Mouse (Mus musculus) effector memory CD4-positive, alpha-beta T cell, adult 5 months (primary cell): ENCODE results near the gene Dpp7. TPM values are rescaled to one million over a fixed set of nuclear protein-coding genes. Genes with fewer than 3 reads are reported as not detected.

Source experiments
- polyA plus RNA-seq: library from polyadenylated mRNA; unstranded; fragments of 100-300 nt; shearing (Covaris generic); gene quantifications from one replicate; pipeline ENCODE4 v1.2.1, GENCODE M21; 2017

Dpp7 gene
- polyA plus RNA-seq, result 20.8 TPM

GRCm38 (mm10) chr2:25356208-25357079 is at the start of gene Dpp7:
TSS of gene Dpp7 (minus strand) at chr2:25356359.

GRCm38 (mm10) chr2:25399051-25399450 is 42.9 kb upstream of the Dpp7 start, which contains the start of gene Npdc1:
TSS of gene Npdc1 (plus strand) at chr2:25399351.

GRCm38 (mm10) chr2:25395721-25396596 is 39.8 kb upstream of the Dpp7 start, which contains the start of gene Entpd2:
TSS of gene Entpd2 (plus strand) at chr2:25395874.

GRCm38 (mm10) chr2:25371764-25372643 is 15.8 kb upstream of the Dpp7 start, which contains the start of gene Sapcd2:
TSS of gene Sapcd2 (plus strand) at chr2:25372321.

GRCm38 (mm10) chr2:25365091-25365761 is 9.1 kb upstream of the Dpp7 start, which contains the start of gene Uap1l1:
TSS of gene Uap1l1 (minus strand) at chr2:25365682.

GRCm38 (mm10) chr2:25332286-25333160 is 23.6 kb downstream of the Dpp7 start, which contains the start of gene Man1b1:
TSS of gene Man1b1 (plus strand) at chr2:25332338.

GRCm38 (mm10) chr2:25318971-25319773 is 37.0 kb downstream of the Dpp7 start, which contains the start of gene Grin1:
TSS of gene Grin1 (minus strand) at chr2:25319187.

Other genes starting within 250 kb of the Dpp7 start
- gene Nrarp, start 175.6 kb downstream of the Dpp7 start, polyA plus RNA-seq, result 3.9 TPM
- 19.2 TPM for gene Tor4a, start 159.5 kb downstream of the Dpp7 start, polyA plus RNA-seq
- gene Nelfb, start 144.9 kb downstream of the Dpp7 start, polyA plus RNA-seq, result 82.5 TPM
- gene Stpg3, start 141.7 kb downstream of the Dpp7 start, polyA plus RNA-seq, result not detected
- gene Fam166a, start 137.6 kb downstream of the Dpp7 start, polyA plus RNA-seq, result not detected
- gene Tubb4b, start 131.7 kb downstream of the Dpp7 start, polyA plus RNA-seq, result 117 TPM
- not detected for gene Slc34a3, start 122.0 kb downstream of the Dpp7 start, polyA plus RNA-seq
- gene Rnf224, start 119.6 kb downstream of the Dpp7 start, polyA plus RNA-seq, result not detected
- gene Rnf208, start 114.1 kb downstream of the Dpp7 start, polyA plus RNA-seq, result 0.77 TPM
- not detected for gene Cysrt1, start 113.9 kb downstream of the Dpp7 start, polyA plus RNA-seq
- gene AL732309.1, start 109.5 kb downstream of the Dpp7 start, polyA plus RNA-seq, result 4.9 TPM
- 19.3 TPM for gene Tmem203, start 100.9 kb downstream of the Dpp7 start, polyA plus RNA-seq
- gene Tprn, start 93.7 kb downstream of the Dpp7 start, polyA plus RNA-seq, result 23.1 TPM
- gene Ssna1, start 83.9 kb downstream of the Dpp7 start, polyA plus RNA-seq, result 57.7 TPM
- 75.1 TPM for gene Anapc2, start 83.9 kb downstream of the Dpp7 start, polyA plus RNA-seq
- gene Tmem210, start 68.2 kb downstream of the Dpp7 start, polyA plus RNA-seq, result not detected
- not detected for gene Lrrc26, start 66.4 kb downstream of the Dpp7 start, polyA plus RNA-seq
- not detected for gene Grin1, start 37.2 kb downstream of the Dpp7 start, polyA plus RNA-seq
- 49.9 TPM for gene Man1b1, start 24.0 kb downstream of the Dpp7 start, polyA plus RNA-seq
- 27.9 TPM for gene Uap1l1, start 9.3 kb upstream of the Dpp7 start, polyA plus RNA-seq
- gene Sapcd2, start 16.0 kb upstream of the Dpp7 start, polyA plus RNA-seq, result 0.80 TPM
- gene Entpd2, start 39.5 kb upstream of the Dpp7 start, polyA plus RNA-seq, result not detected
- 4.5 TPM for gene Npdc1, start 43.0 kb upstream of the Dpp7 start, polyA plus RNA-seq
- gene Fut7, start 66.9 kb upstream of the Dpp7 start, polyA plus RNA-seq, result 1.6 TPM
- 58.8 TPM for gene Abca2, start 72.3 kb upstream of the Dpp7 start, polyA plus RNA-seq
- 3.2 TPM for gene Clic3, start 100.5 kb upstream of the Dpp7 start, polyA plus RNA-seq
- 57.3 TPM for gene Paxx, start 104.7 kb upstream of the Dpp7 start, polyA plus RNA-seq
- not detected for gene Ptgds, start 113.7 kb upstream of the Dpp7 start, polyA plus RNA-seq
- not detected for gene Lcn12, start 137.6 kb upstream of the Dpp7 start, polyA plus RNA-seq
- 67.4 TPM for gene Fbxw5, start 144.4 kb upstream of the Dpp7 start, polyA plus RNA-seq
- 5.9 TPM for gene C8g, start 145.4 kb upstream of the Dpp7 start, polyA plus RNA-seq
- gene Traf2, start 190.6 kb upstream of the Dpp7 start, polyA plus RNA-seq, result 65.0 TPM
- gene Edf1, start 201.5 kb upstream of the Dpp7 start, polyA plus RNA-seq, result 209 TPM
- 2.0 TPM for gene Mamdc4, start 218.5 kb upstream of the Dpp7 start, polyA plus RNA-seq
- 48.3 TPM for gene Phpt1, start 218.9 kb upstream of the Dpp7 start, polyA plus RNA-seq
- not detected for gene Ajm1, start 225.4 kb upstream of the Dpp7 start, polyA plus RNA-seq